Mouse (Mus musculus) forebrain, embryonic 16.5 days (tissue): ENCODE measurements at regions not wholly inside any gene's neighbourhood (a gene's known extent, or its start where the extent isn't known, plus 50 kb on each side); places are given as distances from the start of the nearest gene placed in this dataset.

Experiments used
- ATAC-seq: fragments of 200-750 bp; cut with Nextera tagmentation; 2 replicates; pipeline ENCODE4 v1.8.0; 2017; ENCODE audit warnings: mild to moderate bottlenecking, moderate library complexity
- H3K27ac ChIP-seq: fragments of 300-500 bp; sonication (generic); 2 replicates; pipeline ENCODE4 v1.5.1; 2014; ENCODE audit warnings: low read length, control low read depth
- H3K27me3 ChIP-seq: fragments of 300-500 bp; sonication (generic); replicated peaks from 2 replicates; pipeline ENCODE4 v1.6.1; 2014; ENCODE audit warnings: low read length; ENCODE audit not compliant: control insufficient read depth, insufficient read depth
- H3K36me3 ChIP-seq: fragments of 300-500 bp; sonication (generic); 2 replicates; pipeline ENCODE4 v1.6.1; 2014; ENCODE audit not compliant: control insufficient read depth, insufficient read depth
- H3K4me1 ChIP-seq: fragments of 300-500 bp; sonication (generic); replicated peaks from 2 replicates; pipeline ENCODE4 v1.6.1; 2014; ENCODE audit warnings: low read length; ENCODE audit not compliant: control insufficient read depth, insufficient read depth
- H3K4me2 ChIP-seq: fragments of 300-500 bp; sonication (generic); 2 replicates; pipeline ENCODE4 v1.6.1; 2014; ENCODE audit warnings: mild to moderate bottlenecking, low read length, control low read depth
- H3K4me3 ChIP-seq: fragments of 300-500 bp; sonication (generic); replicated peaks from 2 replicates; pipeline ENCODE4 v1.5.1; 2014; ENCODE audit warnings: mild to moderate bottlenecking, low read length, control low read depth
- H3K9ac ChIP-seq: fragments of 300-500 bp; sonication (generic); replicated peaks from 2 replicates; pipeline ENCODE4 v1.6.1; 2014; ENCODE audit warnings: low read depth, low read length, control low read depth
- H3K9me3 ChIP-seq: fragments of 300-500 bp; sonication (generic); 2 replicates; pipeline ENCODE4 v1.6.1; 2016; ENCODE audit warnings: low read length; ENCODE audit not compliant: control insufficient read depth
- WGBS: fragments of 180-500 bp; shearing (Covaris S2); extraction: QIAGEN DNeasy Blood & Tissue Kit; methylation state at CpG from one replicate; pipeline ENCODE4 v1.1.7; 2014; 5-methylcytosine and 5-hydroxymethylcytosine counted together

DNA sequence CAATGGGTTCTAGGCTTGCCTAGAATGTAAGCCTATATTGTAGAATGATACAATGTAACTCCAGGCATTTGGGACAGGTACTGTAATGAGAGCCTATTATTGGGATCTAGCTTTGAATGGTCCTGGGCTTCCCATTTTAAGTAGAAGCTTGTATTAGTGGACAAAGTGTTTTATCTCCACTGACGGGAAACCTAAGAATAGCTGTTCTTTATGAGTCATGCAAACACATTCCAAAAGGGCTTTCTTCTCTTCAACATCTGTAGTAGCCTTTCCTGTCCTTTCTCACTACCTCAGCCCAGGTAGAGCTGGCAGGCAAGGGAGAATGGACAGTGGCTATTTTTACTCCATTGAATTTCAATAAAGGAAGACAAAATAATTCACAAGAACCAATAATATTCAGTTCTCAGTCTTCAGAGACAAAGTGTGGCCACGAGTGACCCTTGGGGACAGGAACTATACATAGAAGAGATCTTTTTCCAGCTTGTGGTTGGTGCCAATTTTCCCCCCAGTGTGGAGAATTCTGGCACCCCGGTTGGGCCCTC lies 82.8 kb downstream of the Csl start:
- 77% methylated on average over 3 of the region's 3 CpGs for WGBS
- no peaks in the 10 kb centered on the region for H3K9me3 ChIP-seq
- peaks cover 7% of the 10 kb centered on the region for H3K4me1 ChIP-seq
- no peaks in the 10 kb centered on the region for H3K36me3 ChIP-seq
- no peaks in the 10 kb centered on the region for H3K27me3 ChIP-seq
- H3K27ac ChIP-seq, result no peak overlapping the region
- H3K9ac ChIP-seq, result no peak overlapping the region
- H3K4me3 ChIP-seq, result no peak overlapping the region
- no peak for ATAC-seq
- H3K4me2 ChIP-seq, result no peak overlapping the region

DNA sequence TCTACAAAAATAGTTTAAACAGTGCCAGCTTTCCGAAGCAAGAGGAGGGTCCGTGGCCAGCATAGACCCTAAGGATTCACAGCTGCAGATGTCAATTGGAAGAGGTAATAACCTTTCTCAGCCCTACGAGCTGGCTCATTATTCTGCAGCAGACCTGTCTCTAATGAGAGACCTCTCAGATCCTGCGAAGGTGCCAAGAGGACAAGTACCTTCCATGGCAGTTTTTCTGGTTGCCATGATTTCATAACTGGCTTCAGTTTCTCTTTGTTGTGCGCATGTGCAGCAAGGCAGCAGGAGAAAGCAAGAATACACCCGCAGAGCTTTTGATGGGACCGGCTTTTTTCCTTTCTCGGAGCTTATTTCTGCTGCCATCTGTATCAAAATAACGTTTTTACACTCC lies 81.4 kb downstream of the Csl start:
- H3K36me3 ChIP-seq, result no peaks in the 10 kb centered on the region
- no peaks in the 10 kb centered on the region for H3K27me3 ChIP-seq
- H3K27ac ChIP-seq, result 0 out of 2 replicates have a peak overlapping the region, but pooled peaks have one; percentile 4
- H3K9me3 ChIP-seq, result no peaks in the 10 kb centered on the region
- H3K9ac ChIP-seq, result no peak overlapping the region
- peak overlapping the region; percentile 32 for H3K4me2 ChIP-seq
- 31% methylated on average over 9 of the region's 9 CpGs for WGBS
- ATAC-seq, result peak; percentile 65
- peaks cover 9% of the 10 kb centered on the region for H3K4me1 ChIP-seq
- no peak overlapping the region for H3K4me3 ChIP-seq

DNA sequence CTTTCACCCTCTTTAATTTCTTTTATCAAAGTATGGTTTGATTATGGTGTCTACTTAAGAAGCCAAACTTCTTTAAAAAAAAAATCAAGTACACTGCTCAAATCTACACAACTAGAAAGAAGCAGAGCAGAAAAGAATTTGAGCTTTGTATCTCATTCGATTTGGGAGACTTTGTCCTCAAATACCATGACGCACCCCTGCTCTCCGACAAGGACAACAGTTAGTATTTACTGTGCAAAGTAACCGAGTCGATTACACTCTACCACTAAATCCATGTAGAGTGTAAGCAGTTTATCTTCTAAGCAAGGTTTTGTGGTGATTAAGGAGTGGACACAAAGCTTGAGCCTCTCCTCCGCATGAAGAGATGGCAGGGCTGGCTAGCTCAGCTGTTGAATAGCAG lies 79.6 kb downstream of the Csl start:
- H3K27ac ChIP-seq, result no peak overlapping the region
- no peak overlapping the region for H3K9ac ChIP-seq
- no peaks in the 10 kb centered on the region for H3K9me3 ChIP-seq
- peaks cover 9% of the 10 kb centered on the region for H3K4me1 ChIP-seq
- no peaks in the 10 kb centered on the region for H3K36me3 ChIP-seq
- H3K4me3 ChIP-seq, result no peak overlapping the region
- WGBS, result 90% methylated on average over 6 of the region's 6 CpGs
- no peak for ATAC-seq
- no peaks in the 10 kb centered on the region for H3K27me3 ChIP-seq
- H3K4me2 ChIP-seq, result no peak overlapping the region

DNA sequence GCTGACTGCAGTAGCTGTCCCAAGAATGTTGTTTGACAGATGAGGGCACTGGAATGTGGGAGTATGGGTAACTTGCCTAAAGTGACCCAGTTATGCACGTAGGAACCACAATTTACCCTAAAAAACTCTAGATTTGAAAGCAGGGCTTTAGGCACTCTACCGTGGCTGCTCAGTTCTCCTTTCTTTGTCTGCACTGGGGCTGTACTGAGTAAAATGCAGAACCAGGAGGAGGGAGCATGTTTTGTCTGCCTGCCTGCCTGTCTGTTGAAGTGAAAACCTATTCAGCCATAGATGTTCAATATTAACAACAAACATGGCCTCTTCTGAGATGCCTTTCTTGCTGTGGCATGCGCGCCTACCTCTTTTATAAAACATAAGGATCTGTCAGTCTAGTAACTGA lies 77.5 kb downstream of the Csl start:
- H3K9ac ChIP-seq, result no peak overlapping the region
- no peak overlapping the region for H3K4me2 ChIP-seq
- no peaks in the 10 kb centered on the region for H3K36me3 ChIP-seq
- no peak overlapping the region for H3K27ac ChIP-seq
- 30% methylated on average over 4 of the region's 4 CpGs for WGBS
- ATAC-seq, result no peak
- H3K27me3 ChIP-seq, result no peaks in the 10 kb centered on the region
- H3K4me1 ChIP-seq, result peaks cover 9% of the 10 kb centered on the region
- no peaks in the 10 kb centered on the region for H3K9me3 ChIP-seq
- no peak overlapping the region for H3K4me3 ChIP-seq

DNA sequence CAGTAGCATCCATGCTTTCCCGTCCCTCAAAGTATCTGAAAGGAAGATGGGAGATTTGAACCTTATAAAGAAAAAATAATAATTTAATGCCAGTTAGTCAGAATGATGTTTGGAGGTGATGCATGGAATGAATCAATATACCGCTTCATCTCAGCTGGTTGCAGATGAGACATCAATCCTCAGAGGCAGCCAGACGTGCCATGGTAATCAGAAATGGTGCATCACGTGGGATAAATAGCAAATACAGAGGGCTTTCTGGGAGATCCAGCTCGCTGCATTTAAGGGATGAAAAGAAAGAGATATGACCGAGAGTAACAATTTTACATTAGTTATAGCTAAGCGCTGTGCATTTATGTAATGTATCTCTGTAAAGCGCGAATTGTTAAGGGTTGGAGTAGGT lies 77.1 kb downstream of the Csl start:
- 72% methylated on average over 9 of the region's 9 CpGs for WGBS
- Histone ChIP-seq H3K9ac (no peak overlapping the region), H3K27ac (no peak overlapping the region), H3K4me1 (peaks cover 9% of the 10 kb centered on the region), H3K36me3 (no peaks in the 10 kb centered on the region), H3K27me3 (no peaks in the 10 kb centered on the region), H3K9me3 (no peaks in the 10 kb centered on the region), H3K4me3 (no peak overlapping the region), H3K4me2 (no peak overlapping the region)
- ATAC-seq, result no peak

DNA sequence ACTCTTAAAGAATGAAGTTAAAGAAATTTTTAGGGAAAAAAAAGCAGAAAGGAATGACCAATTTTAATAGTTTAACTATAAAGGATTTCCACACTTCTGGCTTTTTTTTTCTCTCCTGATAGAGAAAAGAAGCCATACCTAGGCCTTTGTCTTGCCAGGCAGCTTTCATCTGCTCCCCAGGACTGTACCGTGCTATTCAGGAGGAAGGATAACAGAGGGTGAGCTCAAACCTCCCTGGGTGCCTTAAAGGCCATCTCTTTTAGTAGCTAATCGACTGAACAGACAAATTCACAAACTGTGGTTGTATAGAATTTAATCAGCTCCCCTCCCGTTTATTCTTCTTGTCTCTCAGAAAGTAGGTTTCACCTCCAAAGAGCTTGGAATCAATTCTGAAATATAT lies 76.1 kb downstream of the Csl start:
- Histone ChIP-seq H3K27me3 (no peaks in the 10 kb centered on the region), H3K4me2 (no peak overlapping the region), H3K27ac (no peak overlapping the region), H3K4me3 (no peak overlapping the region), H3K9me3 (no peaks in the 10 kb centered on the region), H3K36me3 (no peaks in the 10 kb centered on the region), H3K9ac (no peak overlapping the region), H3K4me1 (peaks cover 4% of the 10 kb centered on the region)
- WGBS, result 5% methylated on average over 3 of the region's 3 CpGs
- no peak for ATAC-seq

DNA sequence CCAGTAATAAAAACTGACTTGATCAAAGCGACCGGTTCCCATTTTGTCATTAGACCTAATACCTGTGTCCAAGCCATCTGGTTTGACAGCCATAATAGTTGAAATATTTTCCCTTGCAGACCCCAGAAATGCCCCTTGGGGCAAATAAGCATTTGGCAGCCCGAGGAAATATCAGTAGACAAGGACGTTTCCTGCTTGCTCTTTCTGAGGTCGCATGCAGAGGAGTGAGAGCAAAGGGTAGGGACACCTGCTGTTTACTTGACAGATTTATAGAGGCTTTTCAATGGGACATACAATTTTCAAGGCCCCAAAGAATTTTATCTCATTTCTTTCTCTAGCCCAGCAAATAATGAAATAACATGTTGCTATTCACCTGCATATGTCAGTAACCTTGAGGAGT lies 73.5 kb downstream of the Csl start:
- Histone ChIP-seq H3K4me2 (no peak overlapping the region), H3K27ac (no peak overlapping the region), H3K4me3 (no peak overlapping the region), H3K36me3 (no peaks in the 10 kb centered on the region), H3K9me3 (no peaks in the 10 kb centered on the region), H3K9ac (no peak overlapping the region), H3K27me3 (no peaks in the 10 kb centered on the region), H3K4me1 (peaks cover 4% of the 10 kb centered on the region; the same call in 1 of the 2 replicates)
- no peak for ATAC-seq
- WGBS, result 52% methylated on average over 5 of the region's 5 CpGs

DNA sequence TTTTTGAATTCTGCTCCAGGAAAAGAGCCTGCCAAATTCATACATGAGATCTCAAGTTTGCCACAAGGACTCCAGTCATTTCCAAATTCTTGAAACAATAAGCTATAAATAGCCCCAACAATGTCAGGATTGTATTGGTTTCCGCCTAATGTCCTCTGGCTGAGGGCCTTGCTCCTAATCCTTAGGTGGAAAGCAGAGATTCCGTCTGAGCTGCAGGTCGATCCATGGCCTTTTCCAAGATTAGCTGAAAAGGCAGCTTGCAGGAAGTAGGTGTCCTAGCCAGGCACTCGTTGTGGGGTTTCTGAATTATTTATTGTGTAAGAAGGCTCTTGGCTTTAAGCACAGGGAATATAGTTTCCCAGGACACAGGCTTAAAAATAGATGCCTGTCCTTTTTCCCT lies 72.4 kb downstream of the Csl start:
- Histone ChIP-seq H3K9me3 (no peaks in the 10 kb centered on the region), H3K9ac (no peak overlapping the region), H3K4me2 (no peak overlapping the region), H3K4me1 (no peaks in the 10 kb centered on the region), H3K27ac (no peak overlapping the region), H3K36me3 (no peaks in the 10 kb centered on the region), H3K4me3 (no peak overlapping the region), H3K27me3 (no peaks in the 10 kb centered on the region)
- no peak for ATAC-seq
- 53% methylated on average over 4 of the region's 4 CpGs for WGBS

DNA sequence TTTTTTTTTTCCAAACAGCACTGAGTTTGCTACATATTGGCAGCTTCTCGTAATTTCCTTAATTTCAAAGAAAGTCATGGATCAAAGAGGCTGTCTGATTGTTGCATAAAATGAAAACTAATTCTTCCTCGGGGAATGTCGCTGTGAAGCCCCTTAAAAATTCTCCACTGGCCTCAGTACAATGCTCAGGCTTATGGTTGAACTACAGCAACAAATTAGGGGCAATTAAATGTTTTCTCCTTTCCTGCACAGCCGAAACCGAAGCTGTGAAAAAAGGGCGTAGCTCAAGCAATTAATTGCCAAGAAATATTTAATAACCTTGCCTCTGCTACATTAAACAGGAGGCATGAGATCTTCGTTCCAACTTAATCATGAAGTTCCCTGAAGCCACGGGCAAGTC lies 61.8 kb downstream of the Csl start:
- no peaks in the 10 kb centered on the region for H3K9me3 ChIP-seq

DNA sequence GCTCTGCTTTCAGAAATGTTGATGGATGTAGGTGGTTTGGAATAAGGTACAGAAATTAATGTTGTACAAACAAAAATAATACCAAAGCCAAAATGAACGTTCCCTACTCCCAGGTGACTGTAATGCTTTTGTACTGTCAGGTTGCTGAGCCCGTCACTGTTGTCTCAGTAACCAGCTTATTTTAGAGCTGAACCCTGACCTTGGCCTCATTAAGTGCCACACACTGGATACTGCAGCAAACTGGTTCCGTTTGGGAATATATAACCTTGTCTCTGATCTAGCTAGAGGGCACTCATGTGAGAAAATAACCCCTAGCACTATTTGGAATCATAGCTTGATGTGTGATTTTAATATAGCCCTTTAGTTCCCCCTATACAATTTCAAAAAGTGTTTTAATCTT lies 60.0 kb downstream of the Csl start:
- no peak overlapping the region for H3K27ac ChIP-seq
- no peaks in the 10 kb centered on the region for H3K4me1 ChIP-seq
- no peak for ATAC-seq
- H3K4me3 ChIP-seq, result no peak overlapping the region
- H3K27me3 ChIP-seq, result no peaks in the 10 kb centered on the region
- no peaks in the 10 kb centered on the region for H3K36me3 ChIP-seq
- H3K9me3 ChIP-seq, result no peaks in the 10 kb centered on the region
- no peak overlapping the region for H3K9ac ChIP-seq
- WGBS, result 43% methylated on average over 3 of the region's 3 CpGs
- no peak overlapping the region for H3K4me2 ChIP-seq

More for the DNA sequence above, 61.8 kb downstream of the Csl start:
- Histone ChIP-seq H3K4me3 (no peak overlapping the region), H3K9ac (no peak overlapping the region), H3K27ac (no peak overlapping the region), H3K4me1 (no peaks in the 10 kb centered on the region), H3K4me2 (no peak overlapping the region), H3K27me3 (no peaks in the 10 kb centered on the region), H3K36me3 (no peaks in the 10 kb centered on the region)
- ATAC-seq, result no peak
- 20% methylated on average over 8 of the region's 8 CpGs for WGBS
